In the genomic region with DNA sequence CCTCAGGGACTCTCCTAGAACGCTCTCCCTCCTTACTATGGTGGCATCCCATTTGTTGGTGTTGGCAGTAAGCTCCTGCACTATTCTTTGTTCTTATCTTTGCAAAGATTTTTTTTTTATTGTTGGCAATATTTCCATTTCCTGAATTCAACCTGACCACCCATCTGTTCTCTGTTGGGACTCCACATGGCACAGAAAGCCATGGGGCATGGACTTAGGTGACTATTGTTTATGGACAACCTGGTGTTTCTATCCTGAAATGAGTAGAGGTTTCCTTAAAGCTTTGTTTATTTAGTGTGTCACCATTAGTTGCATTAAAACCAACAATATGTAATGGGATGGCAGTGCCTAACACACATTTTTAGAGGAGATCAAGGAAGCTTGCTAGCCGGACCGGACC, we compare ENCODE assay signal across 23 mouse cellular contexts.
"Had no signal": no experiment of that assay in that cellular context is flagged by ENCODE, and none has a peak within 500 bp of the region (broad histone marks: within the 10 kb centered on the region; RNA-seq: fewer than 3 reads in every experiment).

No protein-coding gene starts in this region.

- H3K9ac ChIP-seq: limb, embryonic 13.5 days; liver, embryonic 12.5 days; liver, embryonic 15.5 days; lung, embryonic 15.5 days; midbrain, embryonic 13.5 days; neural tube, embryonic 13.5 days had no signal

- DNase-seq: kidney, postnatal 25 days; layer of hippocampus, adult 9-11 months; liver; lung, adult 18-20 months; lung, postnatal 10 days; lung, postnatal 36 days; retina, postnatal 1 day; right cerebral cortex, postnatal 25 days; spleen, adult 18-20 months; thymus, postnatal 25 days had no signal

- H3K4me3 ChIP-seq: layer of hippocampus, adult 2 months; limb, embryonic 10.5 days; limb, embryonic 13.5 days; liver, embryonic 12.5 days; liver, embryonic 15.5 days; lung, embryonic 15.5 days; megakaryocyte, embryonic 14.5 days; midbrain, embryonic 10.5 days; midbrain, embryonic 13.5 days; myocyte; neural tube, embryonic 13.5 days had no signal

- H3K36me3 ChIP-seq: limb, embryonic 10.5 days; limb, embryonic 13.5 days; liver, embryonic 12.5 days; liver, embryonic 15.5 days; lung, embryonic 15.5 days; midbrain, embryonic 10.5 days; midbrain, embryonic 13.5 days; neural tube, embryonic 13.5 days had no signal

- H3K4me1 ChIP-seq: limb, embryonic 10.5 days; liver, embryonic 12.5 days; liver, embryonic 15.5 days; lung, embryonic 15.5 days; midbrain, embryonic 10.5 days; midbrain, embryonic 13.5 days; neural tube, embryonic 13.5 days had no signal

- H3K4me2 ChIP-seq: limb, embryonic 13.5 days; liver, embryonic 12.5 days; liver, embryonic 15.5 days; lung, embryonic 15.5 days; midbrain, embryonic 13.5 days; neural tube, embryonic 13.5 days had no signal

- H3K27ac ChIP-seq: kidney, postnatal 0 days; layer of hippocampus, adult 2 months; limb, embryonic 10.5 days; limb, embryonic 13.5 days; liver, embryonic 12.5 days; liver, embryonic 15.5 days; lung, embryonic 15.5 days; midbrain, embryonic 10.5 days; midbrain, embryonic 13.5 days; neural tube, embryonic 13.5 days had no signal

- H3K9me3 ChIP-seq: limb, embryonic 10.5 days; limb, embryonic 13.5 days; liver, embryonic 12.5 days; liver, embryonic 15.5 days; lung, embryonic 15.5 days; megakaryocyte, embryonic 14.5 days; midbrain, embryonic 10.5 days; midbrain, embryonic 13.5 days; neural tube, embryonic 13.5 days had no signal

- ATAC-seq: liver, embryonic 12.5 days; midbrain, embryonic 13.5 days; midbrain, embryonic 16.5 days had no signal

- H3K27me3 ChIP-seq: limb, embryonic 13.5 days; liver, embryonic 12.5 days; liver, embryonic 15.5 days; lung, embryonic 15.5 days; megakaryocyte, embryonic 14.5 days; midbrain, embryonic 13.5 days; neural tube, embryonic 13.5 days had no signal
